Mouse (Mus musculus) bone marrow macrophage, adult 2 months (primary cell): Measurements from ENCODE around the gene Megf11.

Experiments
- CTCF ChIP-seq: IDR thresholded peaks from 2 replicates; pipeline ENCODE4 v1.5.1; 2012; ENCODE audit warnings: low read depth, mild to moderate bottlenecking, low read length, moderate library complexity
- POLR2A ChIP-seq: IDR thresholded peaks from 2 replicates; pipeline ENCODE4 v1.6.1; 2012; ENCODE audit warnings: mild to moderate bottlenecking, low read depth, low read length, borderline replicate concordance

- TF ChIP-seq CTCF = no peak
- TF ChIP-seq POLR2A = no peak
Observed at GRCm38 (mm10) chr9:64452769-64453168, 67.3 kb downstream of the Megf11 start.
